23 mouse cellular contexts compared by ENCODE assay signal in genomic region chr10:121301868-121302267, GRCm38 (mm10). TPM values are rescaled to one million over a fixed set of nuclear protein-coding genes. Genes with fewer than 3 reads are reported as not detected.
A peak's percentile ranks its signal among the peaks of the same experiment; 100 is the strongest.
DNase-seq lines count a peak whose midpoint lies in the region; ATAC-seq and TF ChIP-seq lines count a peak whose summit lies in the region.
"Had no signal": no experiment of that assay in that cellular context is flagged by ENCODE, and none has a peak within 500 bp of the region (broad histone marks: within the 10 kb centered on the region; RNA-seq: fewer than 3 reads in every experiment).

No protein-coding gene starts in this region.

- no peaks in the 10 kb centered on the region for H3K27me3 ChIP-seq in lung, postnatal 0 days (replicated peaks; ENCODE audit: insufficient read depth, low read length)
- peaks cover 23% of the 10 kb centered on the region for H3K27me3 ChIP-seq in E14TG2a.4 (ENCODE audit: insufficient read depth, low read length)
- H3K27me3 ChIP-seq: heart, embryonic 15.5 days; hindbrain, embryonic 15.5 days; intestine, embryonic 15.5 days; neural tube, embryonic 15.5 days had no signal

- H3K4me1 ChIP-seq in lung, postnatal 0 days (ENCODE audit: insufficient read depth, low read depth, low read length), result no peaks in the 10 kb centered on the region
- peaks cover 29% of the 10 kb centered on the region for H3K4me1 ChIP-seq in E14TG2a.4 (replicated peaks; ENCODE audit: low read depth, low read length)

- no peak overlapping the region for H3K27ac ChIP-seq in lung, postnatal 0 days (ENCODE audit: low read length)
- H3K27ac ChIP-seq: forebrain, embryonic 10.5 days; heart, embryonic 15.5 days; hindbrain, embryonic 15.5 days; intestine, embryonic 15.5 days; liver, embryonic 13.5 days; macrophage; neural tube, embryonic 15.5 days had no signal

- peak; percentile 74 for DNase-seq in heart, adult 11 months
- no peak for DNase-seq in heart, postnatal 4 days
- DNase-seq in lung, postnatal 14 days, result peak; percentile 22
- DNase-seq in lung, postnatal 0 days (ENCODE audit: low spot score), result no peak
- peak; percentile 32 for DNase-seq in ZHBTc4 (ENCODE audit: low read depth, low spot score)
- no peak for DNase-seq in c-Kit-positive CD71-positive TER-119-positive erythroid progenitor cells, embryonic 14.5 days (ENCODE audit: low spot score)
- DNase-seq: adrenal gland, adult 2 months; cerebellum, adult 9-11 months; gastrocnemius, postnatal 25 days; kidney, adult 8-10 months; kidney, postnatal 10 days; liver, embryonic 13.5 days; lung, adult 2 months; right cerebral cortex, adult 18-20 months had no signal

- no peak overlapping the region for H3K9ac ChIP-seq in lung, postnatal 0 days (replicated peaks; ENCODE audit: low read depth)
- H3K9ac ChIP-seq: heart, embryonic 15.5 days; hindbrain, embryonic 15.5 days; intestine, embryonic 15.5 days; liver, embryonic 13.5 days; neural tube, embryonic 15.5 days had no signal

- H3K4me3 ChIP-seq in lung, postnatal 0 days (ENCODE audit: low read depth, low read length), result no peak overlapping the region
- no peak overlapping the region for H3K4me3 ChIP-seq in E14TG2a.4 (replicated peaks; ENCODE audit: low read length)
- H3K4me3 ChIP-seq: forebrain, embryonic 10.5 days; heart, embryonic 15.5 days; hindbrain, embryonic 15.5 days; intestine, embryonic 15.5 days; liver, embryonic 13.5 days; neural tube, embryonic 15.5 days had no signal

- no peaks in the 10 kb centered on the region for H3K9me3 ChIP-seq in lung, postnatal 0 days (ENCODE audit: low read length)
- H3K9me3 ChIP-seq in E14TG2a.4 (ENCODE audit: low read length), result no peaks in the 10 kb centered on the region
- H3K9me3 ChIP-seq: forebrain, embryonic 10.5 days; heart, embryonic 15.5 days; hindbrain, embryonic 15.5 days; intestine, embryonic 15.5 days; liver, embryonic 13.5 days; neural tube, embryonic 15.5 days had no signal

- TF ChIP-seq CTCF in lung, postnatal 0 days (IDR thresholded peaks at IDR 0.05), result no peak
- TF ChIP-seq CTCF in E14TG2a.4 (conservative IDR thresholded peaks at IDR 0.05; ENCODE audit: low read length), result peak; percentile 24; the same call in 1 of the 2 replicates

- ATAC-seq in lung, postnatal 0 days, result no peak
- ATAC-seq: intestine, embryonic 15.5 days; midbrain, embryonic 16.5 days had no signal

- H3K4me2 ChIP-seq in lung, postnatal 0 days (replicated peaks; ENCODE audit: low read depth, low read length), result no peak overlapping the region
- H3K4me2 ChIP-seq: heart, embryonic 15.5 days; hindbrain, embryonic 15.5 days; intestine, embryonic 15.5 days; liver, embryonic 13.5 days; neural tube, embryonic 15.5 days had no signal

- no peak for TF ChIP-seq EP300 in lung, postnatal 0 days (IDR thresholded peaks at IDR 0.05)

- WGBS in lung, postnatal 0 days, result 85% methylated on average over 14 of the region's 14 CpGs

- H3K36me3 ChIP-seq in lung, postnatal 0 days (ENCODE audit: insufficient read depth, low read length), result no peaks in the 10 kb centered on the region
- H3K36me3 ChIP-seq in E14TG2a.4 (ENCODE audit: insufficient read depth, low read length), result no peaks in the 10 kb centered on the region
- H3K36me3 ChIP-seq: forebrain, embryonic 10.5 days; heart, embryonic 15.5 days; intestine, embryonic 15.5 days; liver, embryonic 13.5 days had no signal

RNA-seq across cellular contexts. Expression of gene Tbc1d30, which starts 49.2 kb away (rescaled TPM):
- 1 to 10 TPM; 3.7 to 4.9 TPM for total RNA-seq in heart, postnatal 4 days (2021)
- polyA plus RNA-seq in lung, postnatal 0 days (2015; fragmentation: Nextera tagmentation; extraction: Ambion mirVana), result 4.2 and 4.4 TPM in 2 replicates
- polyA plus RNA-seq: C2C12 had no signal

Comparison
In these comparisons a context has a peak if more than half of its experiments do, and no peak if none do; other contexts are left out.
1. DNase-seq: peak in heart, adult 11 months (single experiment), lung, postnatal 14 days (single experiment) and ZHBTc4 (single experiment); none in heart, postnatal 4 days (single experiment), lung, postnatal 0 days (single experiment) and c-Kit-positive CD71-positive TER-119-positive erythroid progenitor cells, embryonic 14.5 days (single experiment).